Mouse (Mus musculus): Measurements from ENCODE around the gene Rrm2.

The Rrm2 gene

DNA sequence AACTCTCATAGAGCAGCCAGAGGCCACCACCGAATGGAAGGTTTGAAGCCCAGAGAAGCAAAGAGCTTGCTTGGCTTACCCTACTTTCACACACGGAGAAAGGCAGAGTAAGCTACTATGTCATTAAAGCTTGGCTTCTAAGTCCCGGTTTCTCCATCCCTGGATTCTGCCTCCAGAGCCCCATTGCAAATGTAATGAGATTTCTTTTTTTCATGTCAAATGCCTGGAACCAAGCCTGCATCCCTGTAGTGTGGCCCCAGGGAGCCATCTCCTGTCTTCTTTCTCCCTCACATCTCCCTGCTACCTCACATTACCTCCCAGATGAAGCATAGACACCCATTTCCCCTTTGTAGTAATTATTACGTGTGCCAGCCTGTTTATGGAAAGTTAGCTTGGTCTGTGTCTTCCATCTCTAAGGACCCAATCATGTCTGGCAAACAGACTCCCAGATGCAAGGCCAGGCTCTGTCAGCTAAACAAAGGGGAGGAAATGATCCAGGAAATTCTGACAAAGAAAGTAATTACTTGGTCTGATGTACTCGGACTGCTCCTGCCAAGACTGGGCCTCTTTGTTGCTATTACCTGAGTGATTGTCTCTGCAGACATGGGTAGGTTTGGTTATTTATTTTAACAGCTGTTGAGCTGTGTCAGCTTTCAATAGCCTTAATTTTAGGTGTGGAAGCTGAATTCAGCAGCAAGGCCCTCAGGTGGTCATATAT lies 38.7 kb downstream of the Rrm2 start:
- no peak for DNase-seq (ENCODE audit: low read depth in 1 of 2, low spot score in 2 of 2)

DNA sequence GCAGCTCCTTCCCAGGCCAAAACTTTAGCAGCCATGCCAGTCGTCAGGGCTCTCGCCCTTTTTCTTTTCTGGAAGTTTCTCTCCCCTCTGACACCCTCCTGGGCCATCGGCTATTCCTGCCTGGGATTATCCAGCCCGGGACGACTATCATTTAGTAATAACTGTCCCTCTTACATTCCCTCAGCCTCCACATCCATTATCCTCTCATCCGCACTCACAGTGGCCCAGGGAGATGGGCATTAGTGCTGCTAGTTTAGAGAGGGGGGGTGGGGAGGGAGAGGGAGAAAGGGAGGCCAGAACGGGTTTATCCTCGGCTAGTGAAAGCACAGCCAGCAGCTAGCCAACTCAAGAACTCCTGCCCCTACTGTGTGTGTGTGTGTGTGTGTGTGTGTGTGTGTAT lies 39.3 kb downstream of the Rrm2 start:
- DNase-seq (ENCODE audit: low read depth in 1 of 2, low spot score in 2 of 2), result no peak

DNA sequence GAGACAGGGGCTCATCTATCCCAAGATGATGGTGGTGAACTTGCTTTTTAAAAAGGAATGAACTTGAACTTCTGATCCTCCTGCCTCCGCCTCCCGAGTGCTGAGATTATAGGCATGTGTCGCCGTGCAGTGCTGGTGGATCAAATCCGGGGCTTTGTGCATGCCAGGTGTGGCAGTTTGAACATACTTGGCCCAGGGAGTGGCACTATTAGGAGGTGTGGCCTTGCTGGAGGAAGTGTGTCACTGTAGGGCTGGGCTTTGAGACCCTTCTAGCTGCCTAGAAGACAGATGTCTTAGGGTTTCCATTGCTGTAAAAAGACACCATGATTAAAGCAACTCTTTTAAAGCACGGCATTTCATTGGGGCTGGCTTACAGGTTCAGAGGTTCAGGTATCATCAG lies 42.5 kb downstream of the Rrm2 start:
- no peak for DNase-seq (ENCODE audit: low read depth in 1 of 2, low spot score in 2 of 2)

DNA sequence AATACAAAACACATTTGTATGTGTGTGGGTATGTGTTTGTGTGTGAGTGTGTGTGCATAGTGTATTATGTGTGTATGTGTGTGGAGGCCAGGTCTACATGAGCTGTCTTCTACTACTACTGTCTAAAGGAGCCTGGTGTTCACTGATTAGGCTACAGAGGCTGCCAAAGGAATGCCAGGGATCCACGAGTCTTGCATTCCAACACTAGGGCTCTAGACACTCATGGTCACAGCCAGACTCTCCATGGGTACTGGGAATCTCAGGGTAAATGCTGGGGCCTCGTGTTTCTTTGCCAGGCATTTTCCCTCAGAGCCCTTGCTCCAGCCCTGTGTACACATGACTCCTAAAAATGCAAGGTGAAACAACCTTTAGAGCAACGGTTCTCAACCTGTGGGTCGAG lies 45.6 kb downstream of the Rrm2 start:
- no peak for DNase-seq (ENCODE audit: low read depth in 1 of 2, low spot score in 2 of 2)

DNA sequence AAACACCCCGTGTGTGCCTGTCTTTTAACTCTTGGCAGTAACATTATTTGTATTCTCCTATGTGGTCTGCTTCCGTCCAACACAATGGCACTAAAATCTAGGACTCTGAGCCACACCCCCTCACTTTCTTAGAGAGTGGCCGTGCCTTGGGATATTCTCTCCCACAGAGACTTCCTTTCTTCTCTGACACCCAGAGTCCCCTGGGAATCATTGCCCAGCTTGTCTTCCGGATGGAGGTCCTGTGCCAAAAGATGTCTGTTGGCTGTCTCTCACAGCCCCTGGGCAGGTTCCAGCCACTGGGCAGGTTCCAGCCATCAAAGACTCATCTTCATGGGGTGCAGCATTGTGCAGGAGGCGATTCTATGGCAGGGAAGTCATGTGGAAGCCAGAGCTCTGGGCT lies 46.7 kb downstream of the Rrm2 start:
- no peak for DNase-seq (ENCODE audit: low read depth in 1 of 2, low spot score in 2 of 2)

DNA sequence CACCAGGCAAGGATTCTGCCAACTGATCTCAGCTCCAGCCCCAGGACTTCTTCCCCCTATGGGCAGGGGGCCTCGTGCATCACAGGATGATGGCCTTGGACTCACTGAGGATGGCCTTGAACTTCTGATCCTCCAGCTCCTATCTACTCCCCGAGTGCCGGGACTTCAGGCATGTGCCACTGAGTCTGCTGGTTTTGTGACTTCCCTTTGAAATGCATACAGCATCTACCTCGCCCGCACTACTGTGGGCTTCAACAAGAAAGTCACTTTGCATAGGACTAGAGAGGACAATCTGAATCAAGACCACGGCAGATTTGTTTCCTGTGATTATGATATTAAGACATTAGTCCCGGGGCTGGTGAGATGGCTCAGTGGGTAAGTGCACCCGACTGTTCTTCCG lies 47.4 kb downstream of the Rrm2 start:
- no peak for DNase-seq (ENCODE audit: low read depth in 1 of 2, low spot score in 2 of 2)

DNA sequence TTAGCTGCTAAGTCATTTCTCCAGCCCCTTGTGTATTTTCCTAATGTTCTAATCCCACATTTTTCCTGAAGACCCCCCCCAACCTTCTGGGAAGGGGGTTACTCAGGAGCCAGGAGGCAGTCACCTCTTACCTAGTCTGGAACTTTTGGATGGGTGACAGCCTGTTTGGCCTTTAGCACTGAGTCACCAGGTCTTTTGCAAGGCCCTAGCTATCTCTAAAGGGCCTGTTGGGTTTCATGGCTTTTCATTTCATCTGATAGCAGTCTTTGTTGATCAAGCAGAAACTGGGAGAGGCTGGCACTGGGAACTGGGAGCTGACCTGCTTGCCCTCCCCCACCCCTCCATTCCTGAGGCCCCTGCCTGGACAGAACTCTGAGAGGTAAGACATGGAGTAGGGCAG lies 49.3 kb downstream of the Rrm2 start:
- DNase-seq (ENCODE audit: low read depth in 1 of 2, low spot score in 2 of 2), result no peak

DNA sequence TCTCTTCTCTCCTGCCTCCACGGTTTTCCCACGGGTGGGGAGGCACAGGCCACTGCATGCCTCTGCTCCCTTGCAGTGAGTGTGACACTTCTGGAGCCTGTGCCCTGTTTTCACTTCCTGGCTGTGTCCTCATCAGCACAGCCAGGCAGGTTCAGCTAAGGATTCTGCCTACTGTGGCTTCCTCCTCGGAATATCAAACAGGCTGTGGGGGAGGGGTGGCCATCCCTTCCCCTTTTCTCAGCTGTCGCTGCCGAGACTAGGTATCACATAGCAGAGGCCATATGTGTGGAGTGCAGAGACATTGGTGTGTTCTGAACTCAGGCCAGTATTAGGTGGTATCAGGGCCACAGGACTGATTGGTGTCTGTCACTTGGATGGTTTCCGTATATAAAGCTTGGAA lies 50.3 kb downstream of the Rrm2 start:
- peak; percentile 38 to 48 for DNase-seq (ENCODE audit: low read depth in 1 of 2, low spot score in 2 of 2)

DNA sequence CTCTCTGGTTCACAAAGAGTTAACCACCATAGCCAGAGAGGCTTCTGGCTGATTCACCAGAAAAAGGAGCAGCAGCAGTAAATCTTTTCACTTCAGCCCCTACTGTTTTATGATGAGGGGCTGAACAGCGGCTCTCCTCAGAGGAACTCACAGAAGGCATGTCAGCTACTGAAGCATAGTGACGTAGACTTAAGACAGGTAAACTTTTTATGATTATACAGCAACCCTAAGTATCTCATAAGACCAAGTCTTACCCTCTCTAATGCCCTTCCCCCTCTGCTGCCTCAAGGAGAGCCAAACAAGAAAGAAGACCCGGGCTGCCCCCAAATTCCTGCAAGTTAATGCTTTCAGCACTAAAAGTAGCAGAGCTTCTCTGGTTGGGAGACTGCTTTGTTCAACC lies 54.2 kb downstream of the Rrm2 start:
- DNase-seq (ENCODE audit: low read depth in 1 of 2, low spot score in 2 of 2), result no peak
